Mouse (Mus musculus) heart, adult 2 months (tissue): ENCODE results near the gene Dtx1.

Experiments
- CTCF ChIP-seq: fragments of 200-600 bp; IDR thresholded peaks from 2 replicates; pipeline ENCODE4 v1.8.1; 2022; ENCODE audit warnings: antibody characterized with exemption, mild to moderate bottlenecking, moderate library complexity
- EP300 ChIP-seq: fragments of 200-500 bp; IDR thresholded peaks from 2 replicates; pipeline ENCODE4 v1.6.1; 2011; ENCODE audit warnings: low read depth, low read length, control low read depth; ENCODE audit not compliant: insufficient read depth
- POLR2A ChIP-seq: fragments of 200-500 bp; IDR thresholded peaks from 2 replicates; pipeline ENCODE4 v1.6.1; 2011; ENCODE audit warnings: mild to moderate bottlenecking, low read depth, low read length, control low read depth; ENCODE audit not compliant: insufficient read depth

GRCm38 (mm10) chr5:120729319-120729718 lies 17.6 kb upstream of the Dtx1 start:
- TF ChIP-seq POLR2A (no peak), CTCF (no peak), EP300 (no peak)
